Mouse (Mus musculus) midbrain, embryonic 15.5 days (tissue): ENCODE data around the gene Lcn12. TPM values are rescaled to one million over a fixed set of nuclear protein-coding genes. Genes with fewer than 3 reads are reported as not detected.

ENCODE experiments used
- ATAC-seq: fragments of 200-750 bp; cut with Nextera tagmentation; replicated peaks from 2 replicates; pipeline ENCODE4 v1.8.0; 2017; ENCODE audit warnings: moderate TSS enrichment
- H3K27ac ChIP-seq: fragments of 300-500 bp; sonication (generic); 2 replicates; pipeline ENCODE4 v1.5.1; 2015; ENCODE audit warnings: mild to moderate bottlenecking, inconsistent platforms
- H3K27me3 ChIP-seq: fragments of 300-500 bp; sonication (generic); replicated peaks from 2 replicates; pipeline ENCODE4 v1.6.1; 2015; ENCODE audit warnings: inconsistent platforms
- H3K36me3 ChIP-seq: fragments of 300-500 bp; sonication (generic); replicated peaks from 2 replicates; pipeline ENCODE4 v1.6.1; 2015; ENCODE audit warnings: inconsistent platforms
- H3K4me1 ChIP-seq: fragments of 300-500 bp; sonication (generic); 2 replicates; pipeline ENCODE4 v1.6.1; 2015; ENCODE audit warnings: inconsistent platforms
- H3K4me2 ChIP-seq: fragments of 300-500 bp; sonication (generic); 2 replicates; pipeline ENCODE4 v1.6.1; 2015; ENCODE audit warnings: inconsistent platforms, mild to moderate bottlenecking, moderate library complexity
- H3K4me3 ChIP-seq: fragments of 300-500 bp; sonication (generic); 2 replicates; pipeline ENCODE4 v1.5.1; 2015; ENCODE audit warnings: mild to moderate bottlenecking, inconsistent platforms
- H3K9ac ChIP-seq: fragments of 300-500 bp; sonication (generic); 2 replicates; pipeline ENCODE4 v1.6.1; 2015; ENCODE audit warnings: mild to moderate bottlenecking, inconsistent platforms
- H3K9me3 ChIP-seq: fragments of 300-500 bp; sonication (generic); 2 replicates; pipeline ENCODE4 v1.6.1; 2016; ENCODE audit warnings: inconsistent platforms
- WGBS: fragments of 180-500 bp; shearing (Covaris S2); methylation state at CpG from one replicate; pipeline ENCODE4 v1.1.7; 2015; ENCODE audit warnings: mixed read lengths; 5-methylcytosine and 5-hydroxymethylcytosine counted together
- polyA plus RNA-seq: library from polyadenylated mRNA; unstranded; fragments of >200 nt; fragmentation: Nextera tagmentation; extraction: Ambion mirVana; gene quantifications from 2 replicates; pipeline ENCODE4 v1.2.1, GENCODE M21; 2015

The Lcn12 gene
- polyA plus RNA-seq, result not detected in 2 replicates

DNA sequence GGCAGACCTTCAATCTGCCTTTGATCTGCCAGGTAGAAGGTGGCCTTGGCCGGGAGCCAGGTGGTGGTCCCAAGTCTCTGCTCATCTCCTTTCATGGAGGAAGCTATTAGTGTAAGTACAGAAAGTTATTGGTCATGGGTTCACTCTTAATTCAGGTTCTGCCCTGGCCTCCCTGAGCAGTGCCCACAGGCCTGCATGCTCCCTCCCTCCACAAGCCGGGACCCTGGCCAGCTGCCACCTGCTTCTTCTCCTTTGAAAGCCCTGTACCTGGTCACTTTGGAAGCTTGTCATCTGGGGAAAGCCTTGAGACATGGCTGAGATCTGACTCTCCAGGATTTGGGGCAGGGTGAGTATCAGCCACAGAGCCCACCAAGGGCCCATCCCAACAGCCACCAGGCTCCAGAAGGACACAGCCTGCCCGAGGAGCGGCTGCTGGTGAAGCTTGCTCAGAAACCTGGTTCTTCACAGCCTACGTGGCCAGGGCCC is at the start of gene Lcn12:
Gene Lcn12 (minus strand): TSS at position 436 of the 486 bp plus-strand sequence.
- no peak within 1 kb of the TSS for H3K27ac ChIP-seq
- no peaks in the 10 kb centered on the region for H3K27me3 ChIP-seq
- H3K9me3 ChIP-seq, result no peaks in the 10 kb centered on the region
- H3K36me3 ChIP-seq, result no peaks in the 10 kb centered on the region
- H3K4me1 ChIP-seq, result no peaks in the 10 kb centered on the region
- no peak within 1 kb of the TSS for H3K4me3 ChIP-seq
- no peak for ATAC-seq
- 90% methylated on average over 5 of the region's 5 CpGs for WGBS
- no peak within 1 kb of the TSS for H3K4me2 ChIP-seq
- no peak within 1 kb of the TSS for H3K9ac ChIP-seq

DNA sequence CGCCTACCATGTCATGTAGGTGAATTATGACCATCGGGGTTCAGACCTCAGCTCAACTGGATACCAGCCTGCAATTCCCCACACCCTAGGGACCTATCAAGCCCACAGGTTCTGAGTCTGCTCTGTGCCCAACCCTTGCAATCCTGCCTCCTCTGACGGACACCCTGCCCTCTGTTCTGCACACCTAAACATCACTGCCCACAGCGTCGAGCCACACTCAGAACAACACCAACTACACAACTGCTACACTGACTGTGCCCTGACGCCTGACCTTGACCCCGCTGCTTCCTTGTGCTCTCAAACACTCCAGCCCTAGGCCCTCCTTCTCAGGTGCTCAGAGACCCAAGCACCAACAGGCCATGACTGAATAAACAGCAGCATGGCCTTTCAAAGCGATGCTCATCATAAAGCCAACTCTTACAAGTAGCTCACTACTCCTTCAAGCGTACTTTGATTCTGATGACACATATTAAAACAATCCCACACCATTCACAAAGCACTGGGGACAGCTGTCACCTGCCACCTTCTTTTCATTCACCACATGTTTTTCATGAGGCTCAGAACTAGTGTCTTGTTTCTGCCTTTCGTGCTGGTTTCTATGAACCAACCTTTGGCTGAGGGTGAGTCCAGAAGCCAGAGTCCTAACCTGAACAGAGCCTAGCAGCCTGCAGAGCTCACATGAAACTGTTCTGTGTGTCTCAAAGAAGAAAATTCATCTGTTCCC is 48.1 kb upstream of the Lcn12 start:
- Histone ChIP-seq H3K36me3 (0 out of 2 replicates have a peak, but pooled peaks cover 3% of the 10 kb centered on the region), H3K4me1 (peaks cover 7% of the 10 kb centered on the region), H3K27me3 (no peaks in the 10 kb centered on the region), H3K4me3 (no peak overlapping the region), H3K9ac (no peak overlapping the region), H3K27ac (no peak overlapping the region), H3K9me3 (no peaks in the 10 kb centered on the region), H3K4me2 (no peak overlapping the region)
- WGBS, result 93% methylated on average over 10 of the region's 10 CpGs
- no peak for ATAC-seq

DNA sequence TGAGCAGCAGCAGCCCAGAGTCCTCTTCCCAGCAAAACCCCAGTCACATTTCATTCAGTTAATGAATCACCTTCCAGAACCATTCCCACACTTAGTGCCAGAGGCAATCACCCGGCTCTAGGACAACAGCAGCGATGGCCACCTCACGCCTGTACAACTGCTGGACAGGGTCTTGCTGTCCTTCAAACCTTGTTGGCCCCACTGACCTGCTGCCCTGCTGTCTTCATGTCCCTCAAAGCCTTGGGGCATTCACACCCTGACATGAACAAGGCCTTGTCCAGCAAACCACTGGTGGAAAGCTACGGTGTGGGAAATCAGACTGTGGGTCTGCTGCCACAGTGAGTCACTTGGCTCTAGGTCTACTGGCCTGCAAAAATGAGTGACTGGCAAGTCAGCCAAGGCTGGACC is 46.8 kb upstream of the Lcn12 start:
- Histone ChIP-seq H3K36me3 (0 out of 2 replicates have a peak, but pooled peaks cover 3% of the 10 kb centered on the region), H3K27ac (no peak overlapping the region), H3K27me3 (no peaks in the 10 kb centered on the region), H3K9ac (no peak overlapping the region), H3K4me3 (no peak overlapping the region), H3K4me1 (no peaks in the 10 kb centered on the region), H3K4me2 (no peak overlapping the region), H3K9me3 (no peaks in the 10 kb centered on the region)
- 100% methylated on average over 4 of the region's 4 CpGs for WGBS
- ATAC-seq, result no peak

DNA sequence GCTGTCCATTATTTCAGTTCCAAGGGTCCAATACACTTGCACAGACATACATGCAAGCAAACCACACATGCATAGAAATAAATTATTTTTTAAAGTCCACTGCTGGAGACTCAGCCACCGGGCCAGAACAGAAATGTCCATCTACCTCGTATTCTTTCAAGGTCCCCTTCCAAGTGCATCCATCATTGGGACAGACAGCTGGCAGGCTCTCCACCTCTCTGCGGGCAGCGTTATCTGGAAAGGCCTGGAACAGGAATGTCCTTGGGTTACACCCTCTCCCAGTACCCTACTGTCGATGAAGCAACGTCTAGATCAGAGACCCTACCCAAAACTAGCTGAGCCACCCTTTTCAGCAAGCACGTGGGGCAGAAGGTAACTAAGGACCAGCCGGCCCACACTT is 42.8 kb upstream of the Lcn12 start:
- H3K4me1 ChIP-seq, result no peaks in the 10 kb centered on the region
- H3K9me3 ChIP-seq, result no peaks in the 10 kb centered on the region
- ATAC-seq, result no peak
- no peak overlapping the region for H3K27ac ChIP-seq
- H3K9ac ChIP-seq, result no peak overlapping the region
- H3K4me3 ChIP-seq, result no peak overlapping the region
- WGBS, result 94% methylated on average over 8 of the region's 8 CpGs
- H3K4me2 ChIP-seq, result no peak overlapping the region
- 0 out of 2 replicates have a peak, but pooled peaks cover 3% of the 10 kb centered on the region for H3K36me3 ChIP-seq
- H3K27me3 ChIP-seq, result no peaks in the 10 kb centered on the region

DNA sequence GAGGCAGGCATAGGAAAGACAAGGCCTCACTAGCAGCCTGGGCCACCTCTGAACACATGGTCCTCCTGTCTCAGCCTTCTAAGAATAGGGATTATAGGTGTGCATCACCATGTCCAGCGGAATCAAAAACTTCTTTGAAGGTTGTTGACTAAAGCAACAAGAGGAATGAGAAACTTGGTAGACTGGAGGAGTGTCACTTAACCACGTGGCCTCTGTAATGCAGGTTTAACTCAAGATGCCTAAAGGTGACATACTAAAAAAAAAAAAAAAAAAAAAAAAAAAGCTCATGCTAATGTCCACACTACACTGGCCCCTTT is 41.1 kb upstream of the Lcn12 start:
- WGBS, result 98% methylated on average over 2 of the region's 2 CpGs

DNA sequence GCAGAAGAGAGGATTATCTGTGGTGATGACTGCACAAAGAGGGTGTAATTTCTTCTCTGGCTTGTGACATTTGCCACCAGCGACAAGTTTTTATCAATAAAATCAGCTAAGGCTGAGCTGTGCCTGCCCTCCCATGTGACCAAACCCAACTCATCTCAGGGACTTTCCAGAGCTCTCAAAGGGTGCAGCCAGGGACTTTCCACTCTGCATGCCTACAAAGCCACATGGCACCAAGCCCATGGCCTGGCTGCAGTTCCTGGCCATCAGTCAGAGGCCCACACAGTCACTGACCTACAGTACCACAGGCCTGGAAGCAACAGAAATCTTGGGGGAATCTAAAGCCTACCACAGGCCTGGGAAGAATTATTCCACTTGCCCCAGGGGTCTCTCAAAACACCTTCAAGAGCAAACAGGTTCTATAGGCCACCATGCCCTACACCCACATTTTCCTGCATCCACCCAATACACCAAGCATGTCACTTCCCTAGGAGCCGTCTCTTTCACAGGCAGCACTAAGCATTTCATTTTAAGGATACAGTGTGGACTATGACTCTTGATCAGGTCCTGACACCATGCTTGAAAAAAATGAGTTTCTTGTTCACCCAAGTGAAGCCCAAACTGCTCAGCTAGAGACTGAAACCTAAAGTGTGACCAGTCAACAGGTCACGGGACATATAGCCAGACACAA is 40.6 kb upstream of the Lcn12 start:
- H3K9me3 ChIP-seq, result no peaks in the 10 kb centered on the region
- no peak overlapping the region for H3K4me2 ChIP-seq
- no peaks in the 10 kb centered on the region for H3K4me1 ChIP-seq
- no peaks in the 10 kb centered on the region for H3K27me3 ChIP-seq
- 87% methylated on average over 3 of the region's 3 CpGs for WGBS
- no peak overlapping the region for H3K4me3 ChIP-seq
- peaks cover 3% of the 10 kb centered on the region; the same call in 1 of the 2 replicates for H3K36me3 ChIP-seq
- ATAC-seq, result no peak
- H3K9ac ChIP-seq, result no peak overlapping the region
- H3K27ac ChIP-seq, result no peak overlapping the region

More for the DNA sequence above, 41.1 kb upstream of the Lcn12 start:
- no peak overlapping the region for H3K4me3 ChIP-seq
- no peak overlapping the region for H3K4me2 ChIP-seq
- no peaks in the 10 kb centered on the region for H3K27me3 ChIP-seq
- ATAC-seq, result no peak
- no peaks in the 10 kb centered on the region for H3K4me1 ChIP-seq
- H3K27ac ChIP-seq, result no peak overlapping the region
- no peak overlapping the region for H3K9ac ChIP-seq
- peaks cover 3% of the 10 kb centered on the region; the same call in 1 of the 2 replicates for H3K36me3 ChIP-seq
- H3K9me3 ChIP-seq, result no peaks in the 10 kb centered on the region

DNA sequence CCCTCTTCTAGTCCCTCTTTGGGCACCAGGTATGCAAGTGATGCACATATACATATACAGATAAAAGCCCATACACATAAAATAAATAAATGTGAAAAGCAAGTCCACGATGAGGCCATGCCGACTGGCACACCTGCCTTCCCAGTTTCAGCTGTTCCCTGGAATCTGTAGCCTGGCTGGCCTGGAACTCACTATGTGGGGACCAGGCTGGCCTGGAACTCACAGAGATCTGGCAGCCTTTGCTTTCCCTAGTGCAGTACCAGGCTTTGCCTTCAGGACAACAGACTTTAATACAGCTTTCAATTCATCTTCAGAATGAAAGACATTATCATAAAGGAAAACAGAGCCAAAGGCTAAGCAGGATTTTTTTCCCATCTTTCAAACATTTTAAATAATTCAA is 40.0 kb upstream of the Lcn12 start:
- no peaks in the 10 kb centered on the region for H3K9me3 ChIP-seq
- no peak overlapping the region for H3K4me3 ChIP-seq
- no peak overlapping the region for H3K4me2 ChIP-seq
- H3K27ac ChIP-seq, result no peak overlapping the region
- H3K36me3 ChIP-seq, result peaks cover 3% of the 10 kb centered on the region; the same call in 1 of the 2 replicates
- no peak for ATAC-seq
- H3K4me1 ChIP-seq, result no peaks in the 10 kb centered on the region
- WGBS, result 98% methylated on average over 2 of the region's 2 CpGs
- no peak overlapping the region for H3K9ac ChIP-seq
- H3K27me3 ChIP-seq, result no peaks in the 10 kb centered on the region

DNA sequence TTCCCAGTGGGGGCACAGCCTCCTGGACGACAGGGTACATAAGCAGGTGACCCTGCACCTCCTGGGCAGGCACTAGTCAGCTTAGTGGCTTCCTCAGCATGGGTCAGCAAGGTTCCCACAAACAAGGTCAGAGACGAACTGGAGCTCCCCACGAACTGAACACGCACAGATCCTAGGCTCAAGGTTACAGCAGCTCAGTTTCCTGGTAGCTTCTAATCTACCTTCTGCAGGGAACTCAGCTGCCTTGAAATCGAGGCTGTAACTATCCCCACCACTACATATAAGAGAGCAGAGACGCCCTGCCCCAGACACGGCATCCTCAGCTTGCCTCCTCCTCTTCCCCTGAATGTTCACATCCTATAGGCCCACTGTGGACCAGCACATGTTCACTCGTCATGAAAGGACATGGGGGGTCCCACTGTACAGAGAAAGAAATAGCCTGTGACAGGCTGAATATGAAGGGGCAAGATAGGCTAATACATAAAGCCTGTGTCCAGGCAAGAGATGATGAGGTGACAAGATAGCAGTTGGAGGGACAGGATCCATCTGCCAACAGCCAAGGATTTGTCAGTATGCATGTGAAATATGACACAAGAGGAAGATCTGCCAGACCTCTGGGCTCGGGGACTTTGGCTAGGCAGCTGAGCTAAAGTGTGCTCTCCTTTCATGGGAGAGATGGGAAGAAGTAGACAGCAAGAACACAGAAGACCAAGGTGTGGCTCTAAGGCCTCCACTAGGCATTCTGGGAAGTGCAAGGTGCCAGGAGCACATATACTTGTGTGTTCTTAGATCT is 33.0 kb upstream of the Lcn12 start:
- no peaks in the 10 kb centered on the region for H3K9me3 ChIP-seq
- peaks cover 30% of the 10 kb centered on the region for H3K36me3 ChIP-seq
- H3K27me3 ChIP-seq, result no peaks in the 10 kb centered on the region
- ATAC-seq, result no peak
- no peak overlapping the region for H3K4me2 ChIP-seq
- no peak overlapping the region for H3K27ac ChIP-seq
- H3K9ac ChIP-seq, result no peak overlapping the region
- WGBS, result 94% methylated on average over 9 of the region's 9 CpGs
- no peak overlapping the region for H3K4me3 ChIP-seq
- no peaks in the 10 kb centered on the region for H3K4me1 ChIP-seq

DNA sequence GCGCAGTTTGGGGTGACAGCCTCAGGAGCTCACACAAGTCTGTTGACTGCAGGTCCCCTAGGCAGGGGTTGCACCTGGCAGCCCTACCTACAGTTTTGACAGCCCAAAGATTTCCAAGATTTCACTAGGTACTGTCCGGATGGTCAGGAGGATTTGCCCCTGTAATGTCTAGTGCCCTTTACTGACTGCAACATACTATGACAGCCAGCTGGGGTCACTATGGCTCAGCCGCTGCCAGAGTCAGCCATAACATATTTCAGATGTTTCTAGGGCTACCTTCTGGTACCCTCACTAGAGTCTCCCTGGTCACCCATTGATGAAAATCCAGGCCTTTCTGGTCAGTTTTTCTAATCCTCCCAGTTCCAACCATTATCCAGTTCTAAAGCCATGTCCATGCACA is 16.2 kb upstream of the Lcn12 start:
- H3K9ac ChIP-seq, result no peak overlapping the region
- peaks cover 11% of the 10 kb centered on the region; the same call in 1 of the 2 replicates for H3K36me3 ChIP-seq
- H3K4me2 ChIP-seq, result no peak overlapping the region
- no peaks in the 10 kb centered on the region for H3K4me1 ChIP-seq
- H3K4me3 ChIP-seq, result no peak overlapping the region
- no peaks in the 10 kb centered on the region for H3K9me3 ChIP-seq
- H3K27me3 ChIP-seq, result no peaks in the 10 kb centered on the region
- ATAC-seq, result no peak
- 72% methylated on average over 3 of the region's 3 CpGs for WGBS
- no peak overlapping the region for H3K27ac ChIP-seq

DNA sequence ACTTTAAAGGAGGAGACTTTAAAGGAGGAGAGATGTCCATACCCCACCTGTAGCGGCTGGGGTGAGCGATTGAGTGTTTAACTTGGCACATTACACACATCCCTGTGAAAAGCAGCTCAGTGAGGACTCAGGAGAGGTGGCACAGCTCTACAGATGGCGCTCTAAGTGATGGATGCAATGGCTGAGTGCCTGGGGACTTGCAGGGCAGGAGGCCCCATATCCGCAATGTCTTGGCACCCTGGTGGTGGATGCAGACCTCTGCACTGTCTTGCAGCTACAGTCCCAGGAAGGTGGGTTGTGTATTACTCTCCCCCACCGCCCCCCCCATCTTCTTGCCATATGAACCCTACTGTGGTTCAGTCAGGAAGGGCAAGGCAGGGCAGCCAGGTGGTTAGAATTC is 13.3 kb upstream of the Lcn12 start:
- Histone ChIP-seq H3K27me3 (no peaks in the 10 kb centered on the region), H3K9me3 (no peaks in the 10 kb centered on the region), H3K36me3 (peaks cover 24% of the 10 kb centered on the region), H3K27ac (no peak overlapping the region), H3K9ac (no peak overlapping the region), H3K4me2 (no peak overlapping the region), H3K4me3 (no peak overlapping the region), H3K4me1 (peaks cover 6% of the 10 kb centered on the region)
- 38% methylated on average over 5 of the region's 5 CpGs for WGBS
- no peak for ATAC-seq

DNA sequence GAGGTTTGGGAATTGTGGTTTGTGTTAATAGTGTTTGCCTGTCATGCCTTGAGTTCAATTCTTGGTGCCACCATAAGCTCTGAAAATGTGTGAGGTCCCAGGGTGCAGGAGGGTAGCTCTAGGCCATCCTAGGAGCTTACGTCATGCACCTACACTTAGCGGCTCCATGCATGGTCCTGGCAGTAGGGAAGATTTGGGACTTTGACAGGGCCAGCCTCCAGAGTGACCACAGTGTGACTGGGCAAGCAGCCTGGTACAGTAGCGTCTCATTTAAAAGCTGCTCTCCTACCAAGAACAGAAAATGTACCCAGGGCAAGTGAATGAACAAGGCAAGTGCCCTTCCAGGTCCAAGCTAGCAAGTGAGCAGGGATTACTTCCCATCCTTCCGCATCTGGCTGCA is 12.1 kb upstream of the Lcn12 start:
- Histone ChIP-seq H3K4me1 (peaks cover 14% of the 10 kb centered on the region), H3K27ac (no peak overlapping the region), H3K4me2 (no peak overlapping the region), H3K36me3 (peaks cover 24% of the 10 kb centered on the region), H3K9me3 (no peaks in the 10 kb centered on the region), H3K27me3 (no peaks in the 10 kb centered on the region), H3K4me3 (no peak overlapping the region), H3K9ac (no peak overlapping the region)
- 96% methylated on average over 4 of the region's 4 CpGs for WGBS
- no peak for ATAC-seq

DNA sequence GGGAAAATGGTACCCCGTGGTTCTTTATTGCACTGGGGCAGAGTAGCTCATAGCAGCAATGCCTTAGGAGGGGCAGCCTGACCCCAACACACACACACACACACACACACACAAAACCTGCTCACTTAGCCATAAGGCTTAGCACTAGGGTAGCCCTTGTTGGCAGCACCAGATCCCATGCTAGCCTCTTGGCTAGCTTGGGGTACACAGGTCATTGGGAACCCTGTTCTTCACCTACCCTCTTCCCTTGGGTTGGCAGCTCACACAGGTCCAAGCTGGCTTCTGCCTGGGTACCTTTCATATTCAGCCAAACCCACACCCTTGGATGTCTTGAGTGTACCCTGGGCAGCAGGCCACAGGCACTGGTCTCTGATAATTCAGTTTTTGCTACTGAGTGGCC is 11.3 kb upstream of the Lcn12 start:
- Histone ChIP-seq H3K9me3 (no peaks in the 10 kb centered on the region), H3K4me3 (no peak overlapping the region), H3K9ac (no peak overlapping the region), H3K4me1 (peaks cover 19% of the 10 kb centered on the region), H3K36me3 (peaks cover 24% of the 10 kb centered on the region), H3K4me2 (no peak overlapping the region), H3K27ac (no peak overlapping the region), H3K27me3 (no peaks in the 10 kb centered on the region)
- ATAC-seq, result no peak
- WGBS, result 100% methylated on average over 1 of the region's 1 CpGs
